Mouse (Mus musculus) right cerebral cortex, postnatal 4 days (tissue): ENCODE data around the gene Smg6.

Source experiments
- DNase-seq: peaks from one replicate; pipeline ENCODE4 v3.0.0-alpha.2; 2022

Gene Smg6

GRCm38 (mm10) chr11:75121348-75121747 lies 195.7 kb downstream of the Smg6 start:
- no peak for DNase-seq

GRCm38 (mm10) chr11:75124406-75124805 lies 198.8 kb downstream of the Smg6 start:
- DNase-seq, result no peak

- DNase-seq, result no peak
Observed at GRCm38 (mm10) chr11:75126384-75126783, 200.8 kb downstream of the Smg6 start.

- DNase-seq, result no peak
Observed at GRCm38 (mm10) chr11:75129481-75129880, 203.9 kb downstream of the Smg6 start.

- no peak for DNase-seq
Observed at GRCm38 (mm10) chr11:75131300-75131699, 205.7 kb downstream of the Smg6 start.

GRCm38 (mm10) chr11:75132278-75132677 lies 206.7 kb downstream of the Smg6 start:
- peak; percentile 43 for DNase-seq

- no peak for DNase-seq
Observed at GRCm38 (mm10) chr11:75133391-75133790, 207.8 kb downstream of the Smg6 start.

GRCm38 (mm10) chr11:75133951-75134350 lies 208.3 kb downstream of the Smg6 start:
- no peak for DNase-seq

- no peak for DNase-seq
Observed at GRCm38 (mm10) chr11:75134485-75135068, 209.0 kb downstream of the Smg6 start.

- no peak for DNase-seq
Observed at GRCm38 (mm10) chr11:75135358-75135757, 209.7 kb downstream of the Smg6 start.

- no peak for DNase-seq
Observed at GRCm38 (mm10) chr11:75136666-75137398, 211.2 kb downstream of the Smg6 start.

- DNase-seq, result no peak
Observed at GRCm38 (mm10) chr11:75139122-75139963, 213.7 kb downstream of the Smg6 start.

- DNase-seq, result no peak
Observed at GRCm38 (mm10) chr11:75140431-75140830, 214.8 kb downstream of the Smg6 start.

GRCm38 (mm10) chr11:75141038-75141437 lies 215.4 kb downstream of the Smg6 start:
- DNase-seq, result no peak

- no peak for DNase-seq
Observed at GRCm38 (mm10) chr11:75141913-75142312, 216.3 kb downstream of the Smg6 start.

GRCm38 (mm10) chr11:75142749-75143148 lies 217.1 kb downstream of the Smg6 start:
- no peak for DNase-seq

- no peak for DNase-seq
Observed at GRCm38 (mm10) chr11:75145841-75146240, 220.2 kb downstream of the Smg6 start.

GRCm38 (mm10) chr11:75147106-75147845 lies 221.7 kb downstream of the Smg6 start:
- DNase-seq, result no peak

GRCm38 (mm10) chr11:75147846-75148168 lies 222.2 kb downstream of the Smg6 start:
- no peak for DNase-seq

- DNase-seq, result no peak
Observed at GRCm38 (mm10) chr11:75148332-75149035, 222.9 kb downstream of the Smg6 start.

- no peak for DNase-seq
Observed at GRCm38 (mm10) chr11:75150346-75150745, 224.7 kb downstream of the Smg6 start.
